Mouse (Mus musculus) embryonic fibroblast, embryonic 13.5 days (primary cell): Measurements from ENCODE around the gene Sec16a. TPM values are rescaled to one million over a fixed set of nuclear protein-coding genes. Genes with fewer than 3 reads are reported as not detected.
A peak's percentile ranks its signal among the peaks of the same experiment; 100 is the strongest.

Source experiments
- H3K27ac ChIP-seq: 2 replicates; pipeline ENCODE4 v1.5.1; 2012; ENCODE audit warnings: low read length, control low read depth, inconsistent platforms; ENCODE audit not compliant: insufficient read depth
- H3K4me1 ChIP-seq: 2 replicates; pipeline ENCODE4 v1.6.1; 2011; ENCODE audit warnings: low read length; ENCODE audit not compliant: control insufficient read depth, insufficient read depth
- H3K4me3 ChIP-seq: 2 replicates; pipeline ENCODE4 v1.5.1; 2011; ENCODE audit warnings: mild to moderate bottlenecking, control low read depth, low read length; ENCODE audit not compliant: insufficient read depth
- CTCF ChIP-seq: IDR thresholded peaks from 2 replicates; pipeline ENCODE4 v1.5.1; 2011; ENCODE audit warnings: mild to moderate bottlenecking, control low read depth, low read length, moderate library complexity, borderline replicate concordance; ENCODE audit not compliant: insufficient read depth
- POLR2A ChIP-seq: IDR thresholded peaks from 2 replicates; pipeline ENCODE4 v1.6.1; 2011; ENCODE audit warnings: low read depth, mild to moderate bottlenecking, control low read depth, low read length, moderate library complexity
- polyA plus RNA-seq: library from polyadenylated mRNA; stranded (reverse); fragments of >200 nt; gene quantifications from 2 replicates; pipeline ENCODE4 v1.2.4, GENCODE M21; 2011; ENCODE audit warnings: low read depth; ENCODE audit not compliant: missing spikeins, insufficient read length

The Sec16a gene
- polyA plus RNA-seq, 1 experiment: 59.4 TPM

DNA sequence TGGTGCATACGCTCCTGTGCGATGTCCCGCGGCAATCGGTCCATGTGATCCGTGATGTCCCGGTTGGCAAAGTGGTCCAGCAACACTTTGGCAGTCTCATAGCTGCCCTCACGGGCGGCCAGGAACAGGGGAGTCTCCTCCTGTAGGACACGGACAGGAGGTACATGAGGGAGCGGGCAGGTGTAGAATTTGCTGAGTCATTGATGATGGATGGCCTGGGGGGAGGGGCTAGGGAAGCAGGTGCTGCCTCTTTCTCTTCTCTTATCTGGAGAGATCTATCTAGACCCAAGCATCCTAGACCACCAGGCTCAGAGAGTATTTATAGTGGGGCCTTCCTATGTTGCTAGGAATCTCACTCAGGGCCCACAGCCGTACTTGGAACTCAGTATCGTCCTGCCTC, 15.8 kb upstream of the Sec16a start:
- no peak overlapping the region for H3K27ac ChIP-seq
- peaks cover 5% of the 10 kb centered on the region for H3K4me1 ChIP-seq
- no peak overlapping the region for H3K4me3 ChIP-seq
- TF ChIP-seq POLR2A (no peak), CTCF (no peak)

DNA sequence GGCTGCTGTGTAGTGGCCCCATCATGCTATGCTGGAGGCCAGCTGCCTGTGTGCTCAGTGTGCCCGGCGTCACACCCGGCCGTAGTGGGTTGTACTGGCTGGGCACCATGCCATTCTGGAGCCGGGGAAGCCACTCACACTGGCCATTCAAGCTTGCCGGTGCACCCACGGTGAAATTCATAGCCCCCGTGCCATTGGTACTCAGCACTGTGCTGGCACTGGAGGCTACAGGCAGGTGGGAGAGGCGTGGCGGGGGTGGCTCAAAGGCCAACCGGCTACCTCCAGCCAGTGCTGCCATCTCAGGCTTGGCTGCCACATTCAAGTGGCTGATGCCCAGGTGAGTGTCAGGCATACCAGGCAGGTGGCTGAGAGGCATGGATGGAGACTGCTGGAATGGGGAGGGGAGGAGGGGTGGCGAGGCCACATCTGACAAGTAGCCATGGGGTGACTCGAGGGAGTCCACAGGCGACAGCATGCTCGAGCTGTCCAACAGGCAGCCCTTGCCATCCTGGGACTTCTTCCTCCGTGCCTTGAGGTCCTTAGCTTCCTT, 15.2 kb upstream of the Sec16a start:
- Histone ChIP-seq H3K27ac (no peak overlapping the region), H3K4me1 (peaks cover 5% of the 10 kb centered on the region), H3K4me3 (no peak overlapping the region)
- TF ChIP-seq POLR2A: no peak
- TF ChIP-seq CTCF: no peak

DNA sequence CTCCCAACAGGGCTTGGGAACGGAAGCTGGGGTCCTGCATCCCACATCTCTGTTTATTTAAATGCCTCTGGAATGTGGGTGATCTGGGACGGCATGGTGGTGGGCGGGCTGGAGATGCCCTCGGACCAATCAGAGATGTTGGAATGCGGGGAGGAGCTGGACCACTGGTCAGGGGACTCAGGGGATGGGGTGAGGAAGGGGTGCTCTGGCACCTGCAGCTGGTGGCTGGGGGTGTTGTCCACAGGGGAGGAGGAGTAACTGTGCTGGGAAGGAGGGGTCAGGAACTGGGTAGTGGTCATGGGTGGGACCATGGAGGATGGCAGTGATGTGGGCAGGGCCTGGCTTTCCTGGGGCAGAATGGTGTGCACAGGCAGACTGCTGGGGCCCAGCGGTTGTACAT, 14.5 kb upstream of the Sec16a start:
- Histone ChIP-seq H3K4me1 (peaks cover 5% of the 10 kb centered on the region), H3K4me3 (no peak overlapping the region), H3K27ac (no peak overlapping the region)
- TF ChIP-seq POLR2A (no peak), CTCF (no peak)

DNA sequence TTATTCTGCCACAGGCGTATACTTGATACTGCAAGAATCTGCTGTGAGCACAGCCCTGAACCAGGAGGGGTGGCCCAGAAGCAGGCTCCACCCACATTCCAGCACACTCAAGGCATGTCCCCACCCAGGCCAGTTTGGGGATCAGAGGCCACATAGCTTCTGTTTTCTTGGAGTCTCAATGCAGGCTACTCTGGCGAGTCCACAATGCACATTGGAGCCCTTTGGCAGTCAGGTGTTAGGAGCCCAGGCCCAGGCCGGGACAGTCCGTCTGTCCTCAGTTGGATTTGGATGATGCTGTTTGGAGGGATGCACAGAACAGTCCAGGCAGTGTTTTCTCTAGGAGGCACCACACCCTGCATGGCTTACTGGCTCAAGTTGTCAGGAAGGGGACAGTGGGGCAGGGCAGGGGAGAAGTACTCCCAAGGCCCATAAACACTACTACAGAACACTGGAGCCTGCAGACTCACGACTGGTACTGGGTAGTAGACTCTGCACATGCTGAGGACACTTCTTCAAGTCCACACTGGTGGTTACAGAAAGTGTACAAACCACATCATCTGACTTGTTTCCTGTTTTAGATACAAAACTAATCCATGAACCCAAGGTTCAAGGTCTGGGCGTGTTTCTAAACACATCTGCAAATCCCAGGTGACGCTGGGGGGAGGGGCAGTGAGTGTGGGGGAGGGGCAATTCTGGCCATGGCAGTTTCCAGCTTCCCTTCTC, 13.5 kb upstream of the Sec16a start:
- Histone ChIP-seq H3K4me3 (no peak overlapping the region), H3K27ac (no peak overlapping the region), H3K4me1 (peaks cover 5% of the 10 kb centered on the region)
- TF ChIP-seq POLR2A: no peak
- TF ChIP-seq CTCF: no peak

DNA sequence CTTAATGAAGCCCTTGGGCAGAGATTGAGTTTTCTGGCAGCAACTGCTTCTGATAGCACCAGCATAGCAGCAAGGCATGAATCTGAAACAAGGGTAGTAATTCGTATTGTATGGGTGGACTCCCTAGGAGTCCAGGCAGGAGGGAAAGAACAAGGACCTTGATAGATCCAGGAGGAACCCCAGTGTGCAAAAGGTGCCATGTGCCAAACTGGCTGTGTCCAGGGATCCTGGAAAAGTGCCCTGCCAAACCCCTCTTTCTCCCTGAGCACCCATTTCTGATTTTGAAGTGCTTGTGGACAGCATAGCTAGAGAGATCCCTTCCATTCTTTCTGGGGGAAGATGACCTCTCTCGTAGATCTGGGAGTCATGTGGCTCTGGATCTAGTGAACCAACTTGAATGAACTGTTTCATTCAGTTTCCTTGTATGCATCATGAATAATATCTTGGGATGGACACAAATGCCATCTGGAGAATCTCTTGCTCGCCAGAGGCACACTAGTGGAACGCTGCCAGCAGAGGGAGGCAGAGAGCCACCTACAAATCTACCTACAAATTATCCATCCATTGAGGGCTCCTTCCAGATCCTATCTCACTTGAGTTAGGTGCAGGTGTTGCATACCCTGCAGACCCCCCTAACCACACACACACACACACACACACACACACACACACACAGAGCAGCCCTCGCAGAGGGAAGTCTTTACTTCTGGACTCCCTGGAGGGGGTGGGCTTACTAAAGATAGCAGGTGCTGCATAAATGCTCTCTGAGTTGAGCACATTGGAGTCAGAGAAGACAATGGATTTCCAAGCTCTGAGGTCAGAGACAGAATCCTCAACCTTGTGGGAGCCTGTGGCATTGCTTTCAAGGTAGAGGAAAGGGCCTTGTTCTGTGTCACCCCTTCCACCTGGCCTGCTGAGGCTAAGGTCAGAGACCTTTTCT, 4.4 kb upstream of the Sec16a start:
- H3K27ac ChIP-seq: no peak overlapping the region
- TF ChIP-seq POLR2A: no peak
- TF ChIP-seq CTCF: peak; percentile 80
- no peak overlapping the region for H3K4me3 ChIP-seq
- no peaks in the 10 kb centered on the region; the same call in 1 of the 2 replicates for H3K4me1 ChIP-seq

DNA sequence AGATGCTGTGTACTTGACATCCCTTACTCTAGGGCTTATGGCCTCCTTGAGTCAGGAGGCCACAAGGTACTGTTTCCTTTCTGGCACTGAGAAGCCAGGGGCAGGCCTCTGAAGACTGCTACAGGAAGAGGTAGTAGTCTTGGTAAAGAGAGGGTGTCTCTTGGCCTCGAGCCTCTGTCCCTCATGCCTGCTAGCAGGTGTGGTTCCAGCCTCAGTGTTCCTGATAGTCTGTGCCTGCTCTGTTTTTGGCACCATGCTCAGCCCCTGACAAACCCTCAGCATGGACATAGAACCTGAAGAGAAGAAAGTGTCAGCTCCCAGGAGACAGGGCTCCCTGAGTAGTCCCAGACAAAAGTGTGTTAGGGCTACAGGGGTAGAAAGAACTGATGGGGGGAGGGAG, 2.4 kb upstream of the Sec16a start:
- H3K27ac ChIP-seq: no peak overlapping the region
- H3K4me3 ChIP-seq: peak overlapping the region; percentile 65; the same call in 1 of the 2 replicates
- TF ChIP-seq POLR2A: no peak
- no peak for TF ChIP-seq CTCF
- no peaks in the 10 kb centered on the region; the same call in 1 of the 2 replicates for H3K4me1 ChIP-seq

DNA sequence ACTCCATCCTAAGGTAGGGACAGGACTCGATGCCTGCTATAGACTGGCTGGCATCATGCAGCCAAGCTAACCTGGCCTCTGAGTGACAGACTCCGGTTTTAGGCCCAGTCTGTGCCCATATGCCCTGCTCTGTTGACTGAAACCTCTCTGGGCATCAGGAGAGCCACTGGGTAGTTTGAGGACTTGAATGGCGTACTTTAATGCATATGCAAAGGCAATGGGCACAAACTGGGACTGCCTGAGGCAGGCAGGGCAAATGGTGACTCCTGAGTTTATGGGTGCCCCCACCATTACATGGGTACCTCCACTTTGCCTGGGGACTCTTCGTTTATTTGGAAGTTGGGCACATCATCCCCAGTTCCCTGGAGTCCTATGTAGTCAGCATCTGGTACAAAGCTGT, 1.7 kb upstream of the Sec16a start:
- Histone ChIP-seq H3K4me3 (peak overlapping the region; percentile 65), H3K27ac (peak overlapping the region; percentile 94), H3K4me1 (no peaks in the 10 kb centered on the region; the same call in 1 of the 2 replicates)
- TF ChIP-seq CTCF (no peak), POLR2A (no peak)

DNA sequence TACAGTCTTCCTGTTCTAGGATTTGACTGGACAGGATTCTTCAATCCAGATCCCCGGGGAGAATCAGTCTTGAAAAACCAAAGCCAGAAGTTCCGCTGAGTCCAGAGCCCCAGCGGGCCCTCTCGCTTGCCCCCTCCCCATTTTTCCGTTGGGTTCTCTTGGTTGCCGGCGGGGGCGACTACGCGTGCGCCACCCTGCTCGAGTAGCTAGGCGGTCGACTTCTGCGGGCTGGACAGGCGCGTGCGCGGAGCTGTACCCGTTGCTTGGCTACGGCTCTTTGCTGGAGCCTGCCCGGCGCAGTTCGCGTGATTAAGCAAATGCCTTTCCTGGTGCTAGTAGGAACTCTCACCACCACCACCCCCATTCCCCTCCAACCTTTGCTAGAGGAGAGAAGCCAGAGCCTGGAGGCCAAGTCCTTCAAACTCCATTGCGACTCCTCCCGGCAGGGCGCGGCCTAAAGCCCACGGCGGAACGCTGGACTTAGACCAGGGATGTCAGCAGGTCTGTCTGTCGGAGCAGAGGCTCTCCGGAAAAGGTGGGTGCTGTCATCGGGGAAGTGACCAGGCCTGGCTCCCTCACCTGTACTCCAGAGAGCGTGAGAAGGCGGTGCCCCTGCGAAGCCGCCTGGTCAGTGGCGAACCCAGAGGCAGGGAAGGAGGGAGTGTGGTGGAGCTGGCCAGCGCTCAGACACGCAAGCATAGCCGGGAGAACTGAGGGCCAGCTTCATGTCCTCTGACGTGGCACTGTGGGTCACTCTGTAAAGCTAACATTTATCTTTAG, 840 bp upstream of the Sec16a start:
- Histone ChIP-seq H3K4me1 (no peaks in the 10 kb centered on the region; the same call in 1 of the 2 replicates), H3K27ac (peak overlapping the region; percentile 94), H3K4me3 (peak overlapping the region; percentile 65)
- no peak for TF ChIP-seq CTCF
- peak; percentile 73 for TF ChIP-seq POLR2A

DNA sequence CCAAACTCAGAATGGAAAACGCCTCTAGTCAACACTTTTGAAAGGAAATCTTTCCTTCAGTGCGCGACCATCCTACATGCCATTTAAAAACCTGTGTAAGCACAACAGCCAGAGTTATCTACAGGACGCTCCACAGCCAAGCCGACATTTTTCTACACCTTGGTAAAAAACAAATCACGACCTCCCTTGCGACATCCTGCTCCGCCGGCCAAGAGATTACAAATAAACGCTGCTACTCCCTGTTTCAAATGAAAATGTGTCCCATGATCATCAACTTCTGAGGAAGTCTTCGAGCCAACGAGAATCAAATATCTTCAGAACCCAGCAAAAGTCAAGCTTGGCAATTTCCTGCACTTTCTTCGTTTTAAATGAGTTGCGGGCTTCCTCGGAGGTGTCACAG, 648 bp downstream of the Sec16a start:
- Histone ChIP-seq H3K4me3 (peak overlapping the region; percentile 94), H3K27ac (peak overlapping the region; percentile 85), H3K4me1 (no peaks in the 10 kb centered on the region; the same call in 1 of the 2 replicates)
- no peak for TF ChIP-seq CTCF
- TF ChIP-seq POLR2A: no peak
